Mouse (Mus musculus) heart, postnatal 0 days (tissue): ENCODE measurements around the gene Gfpt2. TPM values are rescaled to one million over a fixed set of nuclear protein-coding genes. Genes with fewer than 3 reads are reported as not detected.

ENCODE experiments used
- ATAC-seq: fragments of 200-750 bp; cut with Nextera tagmentation; 2 replicates; pipeline ENCODE4 v1.8.0; 2017; ENCODE audit warnings: low read depth, moderate number of reproducible peaks, moderate library complexity; ENCODE audit not compliant: insufficient read depth
- DNase-seq: peaks from one replicate; pipeline ENCODE4 v3.0.0-alpha.2; 2016; ENCODE audit warnings: low spot score
- H3K27ac ChIP-seq: fragments of 300-500 bp; sonication (generic); 2 replicates; pipeline ENCODE4 v1.5.1; 2014; ENCODE audit warnings: low read depth, mild to moderate bottlenecking
- H3K27me3 ChIP-seq: fragments of 300-500 bp; sonication (generic); 2 replicates; pipeline ENCODE4 v1.6.1; 2014; ENCODE audit warnings: low read length, mixed read lengths; ENCODE audit not compliant: control insufficient read depth, insufficient read depth
- H3K36me3 ChIP-seq: fragments of 300-500 bp; sonication (generic); replicated peaks from 2 replicates; pipeline ENCODE4 v1.6.1; 2014; ENCODE audit warnings: low read length, mixed read lengths; ENCODE audit not compliant: control insufficient read depth, insufficient read depth
- H3K4me1 ChIP-seq: fragments of 300-500 bp; sonication (generic); 2 replicates; pipeline ENCODE4 v1.6.1; 2014; ENCODE audit warnings: antibody characterized with exemption; ENCODE audit not compliant: control insufficient read depth, insufficient read depth
- H3K4me2 ChIP-seq: fragments of 300-500 bp; sonication (generic); 2 replicates; pipeline ENCODE4 v1.6.1; 2014; ENCODE audit warnings: low read depth, mild to moderate bottlenecking, low read length, moderate library complexity
- H3K4me3 ChIP-seq: fragments of 300-500 bp; sonication (generic); 2 replicates; pipeline ENCODE4 v1.5.1; 2014; ENCODE audit warnings: low read depth, low read length
- H3K9ac ChIP-seq: fragments of 300-500 bp; sonication (generic); replicated peaks from 2 replicates; pipeline ENCODE4 v1.6.1; 2014; ENCODE audit warnings: low read depth, low read length, mixed read lengths
- H3K9me3 ChIP-seq: fragments of 300-500 bp; sonication (generic); replicated peaks from 2 replicates; pipeline ENCODE4 v1.6.1; 2016; ENCODE audit warnings: low read length; ENCODE audit not compliant: control insufficient read depth
- CTCF ChIP-seq: IDR thresholded peaks from 2 replicates; pipeline ENCODE4 v1.5.1; 2016; ENCODE audit warnings: antibody characterized with exemption, control low read depth, low read depth
- EP300 ChIP-seq: IDR thresholded peaks from 2 replicates; pipeline ENCODE4 v1.6.1; 2016; ENCODE audit warnings: antibody characterized with exemption, low read depth
- WGBS: fragments of 180-500 bp; shearing (Covaris S2); extraction: QIAGEN DNeasy Blood & Tissue Kit; methylation state at CpG from one replicate; pipeline ENCODE4 v1.1.7; 2014; 5-methylcytosine and 5-hydroxymethylcytosine counted together
- polyA plus RNA-seq: library from polyadenylated mRNA; unstranded; fragments of >200 nt; fragmentation: Nextera tagmentation; extraction: Ambion mirVana; gene quantifications from 2 replicates; pipeline ENCODE4 v1.2.1, GENCODE M21; 2015
- total RNA-seq: library from RNA; depleted of rRNA; stranded (reverse); fragments of >200 nt; gene quantifications from 2 replicates; pipeline ENCODE4 v1.2.3, GENCODE M21; 2014; ENCODE audit warnings: low replicate concordance

Gene Gfpt2
- total and polyA plus RNA-seq, 2 experiments from 2014 or later, result 6.1 to 8.5 TPM

GRCm38 (mm10) chr11:49772251-49772650, 21.7 kb upstream of the Gfpt2 start:
- Histone ChIP-seq H3K9ac (no peak overlapping the region), H3K27ac (no peak overlapping the region), H3K27me3 (no peaks in the 10 kb centered on the region), H3K36me3 (no peaks in the 10 kb centered on the region), H3K4me3 (no peak overlapping the region), H3K9me3 (no peaks in the 10 kb centered on the region), H3K4me2 (no peak overlapping the region), H3K4me1 (no peaks in the 10 kb centered on the region)
- WGBS, result 57% methylated on average over 5 of the region's 5 CpGs
- ATAC-seq, result no peak
- TF ChIP-seq EP300 (no peak), CTCF (no peak)
- no peak for DNase-seq

- ATAC-seq (no peak), DNase-seq (no peak)
Measured at GRCm38 (mm10) chr11:49774894-49775293, 19.1 kb upstream of the Gfpt2 start.

DNA sequence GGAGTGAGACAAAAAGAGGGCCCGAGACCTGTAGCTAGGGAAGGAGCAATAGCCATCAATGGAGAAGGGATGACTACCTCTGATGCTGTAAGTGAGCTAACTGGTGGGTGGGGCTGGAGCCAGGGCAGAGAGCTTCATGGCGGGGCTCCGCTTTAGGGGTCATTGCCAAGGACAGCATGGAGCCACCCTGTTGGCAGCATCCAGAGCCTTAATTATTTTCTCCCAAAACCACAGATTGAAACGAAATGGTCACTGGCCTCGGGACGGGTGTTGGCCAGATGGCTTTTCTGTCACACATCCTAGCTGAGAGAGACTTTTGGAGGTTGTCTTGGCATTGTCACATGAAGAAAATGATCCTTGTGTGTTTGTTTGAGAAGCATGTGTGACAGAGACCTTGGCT, 15.1 kb upstream of the Gfpt2 start:
- Histone ChIP-seq H3K9ac (no peak overlapping the region), H3K27me3 (no peaks in the 10 kb centered on the region), H3K4me1 (no peaks in the 10 kb centered on the region), H3K9me3 (no peaks in the 10 kb centered on the region), H3K4me2 (no peak overlapping the region), H3K36me3 (no peaks in the 10 kb centered on the region), H3K27ac (no peak overlapping the region), H3K4me3 (no peak overlapping the region)
- WGBS, result 94% methylated on average over 6 of the region's 6 CpGs
- DNase-seq (no peak), ATAC-seq (no peak)
- TF ChIP-seq EP300, result no peak
- no peak for TF ChIP-seq CTCF

More at GRCm38 (mm10) chr11:49774894-49775293, 19.1 kb upstream of the Gfpt2 start:
- Histone ChIP-seq H3K27me3 (no peaks in the 10 kb centered on the region), H3K9me3 (no peaks in the 10 kb centered on the region), H3K27ac (no peak overlapping the region), H3K4me1 (no peaks in the 10 kb centered on the region), H3K4me3 (no peak overlapping the region), H3K36me3 (no peaks in the 10 kb centered on the region), H3K4me2 (no peak overlapping the region), H3K9ac (no peak overlapping the region)
- TF ChIP-seq EP300 (no peak), CTCF (no peak)
- WGBS, result 79% methylated on average over 4 of the region's 4 CpGs

DNA sequence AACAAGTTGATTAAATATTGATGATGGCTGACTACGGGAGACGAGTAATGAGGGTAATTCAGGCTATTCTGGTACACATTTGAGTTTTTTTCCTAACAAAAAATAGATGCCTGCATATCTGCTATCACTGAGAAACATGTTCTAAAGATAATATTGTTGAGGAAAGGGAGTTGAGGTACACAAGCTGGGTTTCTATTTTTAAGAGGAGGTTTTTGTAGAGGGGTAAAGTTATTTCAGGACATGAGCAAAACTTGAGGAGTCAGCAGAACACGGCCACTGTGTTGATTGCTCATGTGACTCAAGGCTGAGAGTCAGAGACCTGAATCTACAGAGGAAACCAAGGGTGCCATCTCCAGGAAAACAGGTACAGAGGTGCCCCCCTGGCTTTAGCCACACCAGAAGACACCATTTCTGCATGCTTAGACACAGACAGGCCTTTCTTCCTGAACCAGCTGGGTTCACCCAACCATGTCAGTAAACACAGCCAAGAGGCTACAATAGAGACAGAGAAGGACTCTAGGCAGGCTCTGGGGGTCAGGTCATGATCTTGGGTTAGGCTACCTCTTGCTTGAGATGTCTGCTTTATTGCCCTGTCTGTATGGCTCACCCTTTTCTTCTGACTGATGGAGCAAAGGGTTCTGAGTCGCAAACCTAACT, 13.7 kb upstream of the Gfpt2 start:
- no peaks in the 10 kb centered on the region for H3K9me3 ChIP-seq
- H3K4me2 ChIP-seq, result no peak overlapping the region
- H3K36me3 ChIP-seq, result no peaks in the 10 kb centered on the region
- DNase-seq (no peak), ATAC-seq (no peak)
- H3K27ac ChIP-seq, result no peak overlapping the region
- TF ChIP-seq EP300 (no peak), CTCF (no peak)
- no peak overlapping the region for H3K9ac ChIP-seq
- no peaks in the 10 kb centered on the region for H3K27me3 ChIP-seq
- WGBS, result 46% methylated on average over 4 of the region's 4 CpGs
- no peaks in the 10 kb centered on the region for H3K4me1 ChIP-seq
- no peak overlapping the region for H3K4me3 ChIP-seq

GRCm38 (mm10) chr11:49781833-49782399, 12.1 kb upstream of the Gfpt2 start:
- Histone ChIP-seq H3K4me3 (no peak overlapping the region), H3K27me3 (no peaks in the 10 kb centered on the region), H3K4me1 (no peaks in the 10 kb centered on the region), H3K36me3 (no peaks in the 10 kb centered on the region), H3K9me3 (no peaks in the 10 kb centered on the region), H3K9ac (no peak overlapping the region), H3K27ac (no peak overlapping the region), H3K4me2 (no peak overlapping the region)
- no peak for TF ChIP-seq EP300
- no peak for TF ChIP-seq CTCF
- no peak for ATAC-seq
- no peak for DNase-seq
- WGBS, result 21% methylated on average over 6 of the region's 6 CpGs

GRCm38 (mm10) chr11:49793131-49793530, 847 bp upstream of the Gfpt2 start:
- ATAC-seq (no peak), DNase-seq (no peak)
- Histone ChIP-seq H3K9ac (no peak overlapping the region), H3K27ac (no peak overlapping the region), H3K4me2 (no peak overlapping the region), H3K36me3 (no peaks in the 10 kb centered on the region), H3K9me3 (no peaks in the 10 kb centered on the region), H3K4me1 (peaks cover 3% of the 10 kb centered on the region; the same call in 1 of the 2 replicates), H3K4me3 (no peak overlapping the region), H3K27me3 (no peaks in the 10 kb centered on the region)
- WGBS, result 23% methylated on average over 14 of the region's 14 CpGs
- no peak for TF ChIP-seq EP300
- no peak for TF ChIP-seq CTCF
